Mouse (Mus musculus) urinary bladder, postnatal 4 days (tissue): ENCODE data around the gene Hsd3b4.
"Not testable (repeated sequence)": the region's sequence is repeated elsewhere in the genome, so short reads cannot be mapped to it uniquely, and the experiment has no call there.

Experiments used
- DNase-seq, 2 experiments: peaks; one replicate each; pipeline ENCODE4 v3.0.0; 2021 to 2022; ENCODE audit warnings: low spot score in 2 of 2

Gene Hsd3b4

GRCm38 (mm10) chr3:98510414-98510813 lies at the start of gene Hsd3b4:
Gene Hsd3b4, minus strand, starts transcription at chr3:98510514.
- DNase-seq, result not testable (repeated sequence)

GRCm38 (mm10) chr3:98550832-98551231 lies 40.5 kb upstream of the Hsd3b4 start:
- not testable (repeated sequence) for DNase-seq

DNA sequence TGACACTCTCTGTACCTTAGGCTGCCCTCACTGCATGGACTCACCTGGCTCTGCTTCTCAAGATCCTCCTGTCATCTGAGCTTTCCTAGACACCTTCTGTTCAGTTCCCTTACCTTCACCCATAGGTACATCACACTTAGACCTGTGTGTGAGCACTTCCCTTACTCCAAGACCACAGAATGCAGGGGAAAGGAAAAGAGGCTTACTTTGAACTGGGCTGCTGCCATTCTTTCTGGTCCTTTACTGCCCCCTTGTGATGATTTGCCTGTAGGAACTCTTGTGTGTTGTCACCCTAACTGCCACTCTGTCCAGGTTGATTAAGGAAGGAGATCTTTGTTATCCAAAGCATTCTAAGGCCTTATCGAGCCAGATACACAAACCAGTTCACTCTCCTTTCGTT lies 39.9 kb upstream of the Hsd3b4 start:
- DNase-seq, result not testable (repeated sequence)

- DNase-seq, result not testable (repeated sequence)
Observed at GRCm38 (mm10) chr3:98548495-98548894, 38.2 kb upstream of the Hsd3b4 start.

GRCm38 (mm10) chr3:98547641-98548040 lies 37.3 kb upstream of the Hsd3b4 start:
- DNase-seq, result not testable (repeated sequence)

DNA sequence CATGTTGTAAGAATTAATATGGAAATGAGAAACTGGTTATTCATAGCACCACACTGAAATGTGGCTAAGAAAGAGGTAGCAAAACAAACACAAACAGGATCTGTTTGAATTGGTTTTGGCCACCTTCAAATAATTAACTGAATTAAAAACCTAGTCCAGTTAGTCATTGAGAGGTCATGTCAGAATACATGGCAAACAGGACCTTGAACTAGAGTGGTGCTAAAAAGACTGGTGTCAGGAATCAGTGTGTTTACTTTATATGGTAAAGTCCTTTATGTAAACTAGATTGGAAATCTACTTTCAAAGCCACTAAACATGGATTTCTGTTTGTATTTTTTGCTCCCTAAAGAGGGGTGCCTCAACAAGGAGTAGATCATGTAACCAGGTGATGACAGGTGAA lies 14.7 kb upstream of the Hsd3b4 start:
- DNase-seq, result not testable (repeated sequence)

DNA sequence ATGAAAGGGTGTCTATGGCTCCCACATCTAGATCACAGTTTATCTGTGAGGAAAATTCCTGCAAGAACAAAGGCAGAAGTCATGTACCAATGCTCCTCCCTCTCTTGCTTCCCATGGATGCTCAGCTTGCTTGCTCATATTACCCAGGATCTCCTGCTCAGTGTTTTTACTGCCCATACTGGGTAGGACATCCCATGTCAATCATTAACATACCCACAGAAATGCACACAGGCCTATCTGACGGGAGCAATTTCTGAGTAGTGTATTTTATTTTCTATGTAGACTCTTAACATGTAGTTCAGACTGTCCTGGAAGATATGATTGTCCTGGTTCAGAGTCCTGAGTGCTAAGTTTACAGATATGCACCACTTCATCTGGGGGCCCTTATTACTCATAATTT lies 14.2 kb upstream of the Hsd3b4 start:
- not testable (repeated sequence) for DNase-seq

DNA sequence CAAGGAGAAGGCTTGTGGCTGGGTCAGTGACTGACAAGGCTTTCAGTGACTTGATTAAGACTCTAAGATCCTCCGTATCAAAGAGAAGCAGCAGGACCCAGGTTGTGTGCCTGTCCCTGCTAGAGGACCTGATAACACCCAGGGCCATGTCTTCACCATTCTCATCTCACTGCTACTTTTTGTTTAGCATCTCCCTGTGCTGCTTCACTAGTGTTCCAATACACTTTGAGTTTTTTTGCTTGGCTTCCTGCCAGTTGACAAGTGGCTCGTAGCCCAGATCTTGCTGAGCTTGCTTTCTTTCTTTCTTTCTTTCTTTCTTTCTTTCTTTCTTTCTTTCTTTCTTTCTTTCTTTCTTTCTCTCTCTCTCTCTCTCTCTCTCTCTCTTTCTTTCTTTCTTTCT lies 12.5 kb upstream of the Hsd3b4 start:
- not testable (repeated sequence) for DNase-seq

GRCm38 (mm10) chr3:98507229-98507628 lies 3.1 kb downstream of the Hsd3b4 start:
- DNase-seq, result not testable (repeated sequence)

GRCm38 (mm10) chr3:98497401-98497800 lies 12.9 kb downstream of the Hsd3b4 start:
- not testable (repeated sequence) for DNase-seq

GRCm38 (mm10) chr3:98496762-98497161 lies 13.6 kb downstream of the Hsd3b4 start:
- DNase-seq, result not testable (repeated sequence)

DNA sequence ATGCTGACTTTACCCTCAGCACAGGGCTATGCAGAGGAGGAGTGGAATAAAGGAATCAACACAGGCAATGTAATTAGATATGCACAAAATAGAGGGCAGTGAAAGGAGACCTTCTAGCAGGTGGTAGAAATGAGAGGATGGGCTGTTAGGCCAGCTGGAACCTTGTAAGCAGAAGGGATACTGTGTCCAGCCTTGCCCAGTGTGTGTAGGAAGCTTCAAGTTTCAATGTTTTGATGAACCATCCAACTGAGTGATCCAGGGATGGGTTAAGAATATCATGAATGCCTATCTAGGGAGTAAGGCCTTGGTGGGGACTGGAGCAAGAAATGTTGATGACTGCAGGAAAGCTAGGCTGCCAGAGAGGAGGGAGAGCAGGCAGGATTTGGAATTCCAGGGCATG lies 15.3 kb downstream of the Hsd3b4 start:
- DNase-seq, result not testable (repeated sequence)

- DNase-seq, result not testable (repeated sequence)
Observed at GRCm38 (mm10) chr3:98494184-98494583, 16.1 kb downstream of the Hsd3b4 start.

DNA sequence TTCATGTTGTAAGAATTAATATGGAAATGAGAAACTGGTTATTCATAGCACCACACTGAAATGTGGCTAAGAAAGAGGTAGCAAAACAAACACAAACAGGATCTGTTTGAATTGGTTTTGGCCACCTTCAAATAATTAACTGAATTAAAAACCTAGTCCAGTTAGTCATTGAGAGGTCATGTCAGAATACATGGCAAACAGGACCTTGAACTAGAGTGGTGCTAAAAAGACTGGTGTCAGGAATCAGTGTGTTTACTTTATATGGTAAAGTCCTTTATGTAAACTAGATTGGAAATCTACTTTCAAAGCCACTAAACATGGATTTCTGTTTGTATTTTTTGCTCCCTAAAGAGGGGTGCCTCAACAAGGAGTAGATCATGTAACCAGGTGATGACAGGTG lies 38.8 kb downstream of the Hsd3b4 start:
- not testable (repeated sequence) for DNase-seq

GRCm38 (mm10) chr3:98471057-98471456 lies 39.3 kb downstream of the Hsd3b4 start:
- DNase-seq, result not testable (repeated sequence)

DNA sequence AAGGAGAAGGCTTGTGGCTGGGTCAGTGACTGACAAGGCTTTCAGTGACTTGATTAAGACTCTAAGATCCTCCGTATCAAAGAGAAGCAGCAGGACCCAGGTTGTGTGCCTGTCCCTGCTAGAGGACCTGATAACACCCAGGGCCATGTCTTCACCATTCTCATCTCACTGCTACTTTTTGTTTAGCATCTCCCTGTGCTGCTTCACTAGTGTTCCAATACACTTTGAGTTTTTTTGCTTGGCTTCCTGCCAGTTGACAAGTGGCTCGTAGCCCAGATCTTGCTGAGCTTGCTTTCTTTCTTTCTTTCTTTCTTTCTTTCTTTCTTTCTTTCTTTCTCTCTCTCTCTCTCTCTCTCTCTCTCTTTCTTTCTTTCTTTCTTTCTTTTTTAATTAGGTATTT lies 41.0 kb downstream of the Hsd3b4 start:
- not testable (repeated sequence) for DNase-seq

DNA sequence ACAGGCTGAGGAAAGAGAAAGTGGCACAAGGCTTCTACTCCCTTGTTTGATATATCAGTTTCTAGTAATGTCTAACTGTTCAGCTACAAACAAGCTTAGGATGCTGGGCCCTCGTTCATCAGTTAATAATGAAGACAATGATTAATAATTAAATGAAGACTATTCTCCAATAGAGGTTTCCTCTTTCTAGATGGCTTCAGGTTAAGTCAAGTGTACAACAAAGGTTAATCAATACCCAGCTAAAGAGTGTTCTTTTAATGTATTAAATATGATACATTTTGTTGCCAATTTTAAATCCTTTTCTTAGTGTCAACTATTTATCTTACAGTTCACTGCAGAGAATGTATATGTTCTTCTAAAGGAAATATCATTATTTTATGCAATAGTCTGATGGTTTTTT lies 53.3 kb downstream of the Hsd3b4 start, which contains the start of gene Gm4450:
Gm4450 (minus strand) TSS at position 101 of the 400 bp plus-strand sequence.
- not testable (repeated sequence) for DNase-seq

GRCm38 (mm10) chr3:98453786-98454185 lies 56.5 kb downstream of the Hsd3b4 start:
- DNase-seq, result not testable (repeated sequence)
